Mouse (Mus musculus) layer of hippocampus, adult 2 months (tissue): ENCODE measurements around the gene Tmem171. TPM values are rescaled to one million over a fixed set of nuclear protein-coding genes. Genes with fewer than 3 reads are reported as not detected.

Source experiments
- DNase-seq, 2 experiments: peaks; one replicate each; pipeline ENCODE4 v3.0.0; 2022; ENCODE audit warnings: low spot score in 2 of 2
- H3K27ac ChIP-seq: fragments of 200-600 bp; 2 replicates; pipeline ENCODE4 v1.8.1; 2022
- H3K4me3 ChIP-seq: fragments of 200-600 bp; 2 replicates; pipeline ENCODE4 v1.8.1; 2022; ENCODE audit warnings: mild to moderate bottlenecking
- CTCF ChIP-seq: fragments of 200-600 bp; conservative IDR thresholded peaks from 2 replicates; pipeline ENCODE4 v1.8.1; 2022; ENCODE audit warnings: antibody characterized with exemption, mild to moderate bottlenecking, moderate library complexity
- total RNA-seq, 2 experiments: library from RNA; stranded (reverse); gene quantifications; 2 replicates each; pipeline ENCODE4 v1.2.3; 2021

The Tmem171 gene
- total RNA-seq, 2 experiments from 2014 or later = 1.7 to 1.8 TPM

- no peak for TF ChIP-seq CTCF
- Histone ChIP-seq H3K4me3 (no peak overlapping the region), H3K27ac (peak overlapping the region; percentile 72)
- peak in 1 of 2 experiments; percentile 37 for DNase-seq
Measured at GRCm38 (mm10) chr13:98652194-98652593, 42.4 kb downstream of the Tmem171 start.

GRCm38 (mm10) chr13:98651228-98651977 lies 43.2 kb downstream of the Tmem171 start:
- DNase-seq = no peak
- H3K27ac ChIP-seq = peak overlapping the region; percentile 72; the same call in 1 of the 2 replicates
- TF ChIP-seq CTCF = no peak
- no peak overlapping the region for H3K4me3 ChIP-seq

- Histone ChIP-seq H3K27ac (no peak overlapping the region), H3K4me3 (no peak overlapping the region)
- no peak for DNase-seq
- TF ChIP-seq CTCF = no peak
Measured at GRCm38 (mm10) chr13:98647775-98648568, 46.7 kb downstream of the Tmem171 start.

GRCm38 (mm10) chr13:98638507-98639166 lies 56.0 kb downstream of the Tmem171 start:
- DNase-seq = no peak
- Histone ChIP-seq H3K4me3 (no peak overlapping the region), H3K27ac (no peak overlapping the region)
- no peak for TF ChIP-seq CTCF

GRCm38 (mm10) chr13:98637145-98637544 lies 57.5 kb downstream of the Tmem171 start, which contains the start of gene Tmem174:
TSS of gene Tmem174 (minus strand) at chr13:98637410.
- no peak for TF ChIP-seq CTCF
- Histone ChIP-seq H3K4me3 (no peak within 1 kb of the TSS), H3K27ac (no peak within 1 kb of the TSS)
- no peak for DNase-seq

GRCm38 (mm10) chr13:98636571-98636970 lies 58.1 kb downstream of the Tmem171 start:
- no peak overlapping the region for H3K27ac ChIP-seq
- no peak for DNase-seq
- no peak overlapping the region for H3K4me3 ChIP-seq
- no peak for TF ChIP-seq CTCF

Other genes with a start within 250 kb of the Tmem171 start
- gene Gm10320, start 202.8 kb downstream of the Tmem171 start, total RNA-seq = not detected
- under 1 TPM in 1 of 2 experiments, not detected in 1; 0.15 TPM for gene Tmem174, start 57.4 kb downstream of the Tmem171 start, total RNA-seq
- gene Fcho2, start 120.6 kb upstream of the Tmem171 start, total RNA-seq = 10 to 100 TPM; 37.7 to 44.8 TPM
- 10 to 100 TPM; 61.7 to 68.5 TPM for gene Tnpo1, start 231.6 kb upstream of the Tmem171 start, total RNA-seq